Mouse (Mus musculus) hindbrain, embryonic 12.5 days (tissue): ENCODE measurements around the gene Kidins220. TPM values are rescaled to one million over a fixed set of nuclear protein-coding genes. Genes with fewer than 3 reads are reported as not detected.

Source experiments
- ATAC-seq: fragments of 200-750 bp; cut with Nextera tagmentation; 2 replicates; pipeline ENCODE4 v1.8.0; 2017; ENCODE audit warnings: moderate TSS enrichment; ENCODE audit not compliant: low FRiP score
- H3K27ac ChIP-seq: fragments of 300-500 bp; sonication (generic); 2 replicates; pipeline ENCODE4 v1.5.1; 2016; ENCODE audit warnings: mild to moderate bottlenecking
- H3K27me3 ChIP-seq: fragments of 300-500 bp; sonication (generic); 2 replicates; pipeline ENCODE4 v1.6.1; 2016; ENCODE audit warnings: mild to moderate bottlenecking
- H3K36me3 ChIP-seq: fragments of 300-500 bp; sonication (generic); 2 replicates; pipeline ENCODE4 v1.6.1; 2016; ENCODE audit warnings: mild to moderate bottlenecking
- H3K4me1 ChIP-seq: fragments of 300-500 bp; sonication (generic); 2 replicates; pipeline ENCODE4 v1.6.1; 2016
- H3K4me2 ChIP-seq: fragments of 300-500 bp; sonication (generic); replicated peaks from 2 replicates; pipeline ENCODE4 v1.6.1; 2016; ENCODE audit warnings: mild to moderate bottlenecking
- H3K4me3 ChIP-seq: fragments of 300-500 bp; sonication (generic); 2 replicates; pipeline ENCODE4 v1.5.1; 2016; ENCODE audit warnings: mild to moderate bottlenecking
- H3K9ac ChIP-seq: fragments of 300-500 bp; sonication (generic); 2 replicates; pipeline ENCODE4 v1.6.1; 2016; ENCODE audit warnings: mild to moderate bottlenecking, moderate library complexity
- H3K9me3 ChIP-seq: fragments of 300-500 bp; sonication (generic); replicated peaks from 2 replicates; pipeline ENCODE4 v1.6.1; 2016; ENCODE audit warnings: mild to moderate bottlenecking
- WGBS: fragments of 180-500 bp; shearing (Covaris S2); methylation state at CpG from one replicate; pipeline ENCODE4 v1.1.7; 2016; 5-methylcytosine and 5-hydroxymethylcytosine counted together
- polyA plus RNA-seq: library from polyadenylated mRNA; unstranded; fragments of >200 nt; fragmentation: Nextera tagmentation; extraction: Ambion mirVana; gene quantifications from 2 replicates; pipeline ENCODE4 v1.2.1, GENCODE M21; 2016

The Kidins220 gene
- polyA plus RNA-seq, 1 experiment from 2014 or later = 103 TPM

DNA sequence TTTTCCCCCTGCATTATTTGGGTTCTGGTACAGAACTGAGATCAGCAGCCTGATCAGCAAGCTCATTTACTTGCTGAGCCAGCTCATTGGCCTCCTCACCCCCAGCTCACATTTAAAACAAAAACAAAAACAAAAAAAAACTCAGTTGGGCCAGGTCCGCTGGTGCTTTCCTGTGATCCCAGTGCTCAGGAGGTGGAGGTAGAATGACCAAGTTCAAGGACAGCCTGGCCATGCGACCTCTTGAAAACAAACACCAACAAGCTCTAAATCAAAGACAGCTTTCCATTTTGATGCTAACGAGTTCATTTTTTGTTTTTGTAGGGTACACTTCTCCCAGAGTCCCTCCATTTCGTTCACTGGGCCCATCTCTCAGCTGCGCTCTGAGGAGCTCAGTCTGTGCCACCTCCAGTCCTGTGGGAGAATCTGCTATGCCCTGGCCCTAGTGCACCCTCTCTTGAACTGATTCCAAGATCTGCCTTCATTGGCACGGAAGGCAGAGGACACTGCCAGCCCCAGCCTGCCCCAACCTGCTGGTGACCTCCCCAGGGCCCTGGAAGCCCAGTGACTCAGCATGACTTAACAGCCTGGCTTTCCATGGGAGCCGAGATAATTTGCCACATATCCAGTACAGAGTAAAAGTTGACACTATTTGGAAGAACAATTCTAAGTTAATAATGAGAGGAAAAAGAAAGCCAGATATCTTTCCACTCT lies 135.4 kb downstream of the Kidins220 start:
- ATAC-seq = no peak
- Histone ChIP-seq H3K9me3 (no peaks in the 10 kb centered on the region), H3K4me1 (peaks cover 3% of the 10 kb centered on the region; the same call in 1 of the 2 replicates), H3K4me2 (no peak overlapping the region), H3K27ac (no peak overlapping the region), H3K27me3 (no peaks in the 10 kb centered on the region), H3K4me3 (no peak overlapping the region), H3K36me3 (no peaks in the 10 kb centered on the region), H3K9ac (no peak overlapping the region)
- WGBS = 70% methylated on average over 7 of the region's 7 CpGs

DNA sequence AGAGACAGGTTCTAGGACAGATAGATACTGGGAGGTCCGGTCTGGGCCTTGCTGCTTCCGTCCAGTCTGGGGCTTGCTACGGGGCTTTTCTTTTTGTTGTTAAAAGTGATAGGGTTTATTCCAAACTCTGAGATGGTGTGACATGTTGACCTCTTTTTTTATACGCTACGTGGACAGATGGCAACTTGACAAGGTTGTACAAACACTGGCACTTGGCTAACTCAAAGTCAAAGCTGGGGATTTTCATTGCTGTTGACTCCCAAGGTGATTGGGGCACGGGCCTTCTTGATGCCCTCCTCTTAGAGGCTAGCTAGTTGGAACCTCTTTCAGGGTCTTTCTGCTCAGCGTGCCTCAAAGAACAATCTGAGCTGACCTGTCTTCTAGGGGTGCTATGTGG lies 136.0 kb downstream of the Kidins220 start:
- WGBS = 75% methylated on average over 7 of the region's 7 CpGs
- H3K36me3 ChIP-seq = no peaks in the 10 kb centered on the region

More for the DNA sequence above, 136.0 kb downstream of the Kidins220 start:
- no peak overlapping the region for H3K4me3 ChIP-seq
- H3K9ac ChIP-seq = no peak overlapping the region
- no peaks in the 10 kb centered on the region for H3K9me3 ChIP-seq
- H3K27me3 ChIP-seq = no peaks in the 10 kb centered on the region
- no peak overlapping the region for H3K27ac ChIP-seq
- no peak overlapping the region for H3K4me2 ChIP-seq
- peaks cover 3% of the 10 kb centered on the region; the same call in 1 of the 2 replicates for H3K4me1 ChIP-seq
- no peak for ATAC-seq

Other genes with a start within 250 kb of the Kidins220 start
- gene Mboat2, start 144.0 kb upstream of the Kidins220 start, polyA plus RNA-seq = 64.7 and 66.0 TPM in 2 replicates
- gene Id2, start 122.2 kb downstream of the Kidins220 start, polyA plus RNA-seq = 321 and 332 TPM in 2 replicates